Mouse (Mus musculus) testis, postnatal 10 days (tissue): ENCODE measurements around the gene Bcan.
A peak's percentile ranks its signal among the peaks of the same experiment; 100 is the strongest.

Source experiments
- DNase-seq: peaks from one replicate; pipeline ENCODE4 v3.0.0; 2021; ENCODE audit warnings: low spot score

Gene Bcan

DNA sequence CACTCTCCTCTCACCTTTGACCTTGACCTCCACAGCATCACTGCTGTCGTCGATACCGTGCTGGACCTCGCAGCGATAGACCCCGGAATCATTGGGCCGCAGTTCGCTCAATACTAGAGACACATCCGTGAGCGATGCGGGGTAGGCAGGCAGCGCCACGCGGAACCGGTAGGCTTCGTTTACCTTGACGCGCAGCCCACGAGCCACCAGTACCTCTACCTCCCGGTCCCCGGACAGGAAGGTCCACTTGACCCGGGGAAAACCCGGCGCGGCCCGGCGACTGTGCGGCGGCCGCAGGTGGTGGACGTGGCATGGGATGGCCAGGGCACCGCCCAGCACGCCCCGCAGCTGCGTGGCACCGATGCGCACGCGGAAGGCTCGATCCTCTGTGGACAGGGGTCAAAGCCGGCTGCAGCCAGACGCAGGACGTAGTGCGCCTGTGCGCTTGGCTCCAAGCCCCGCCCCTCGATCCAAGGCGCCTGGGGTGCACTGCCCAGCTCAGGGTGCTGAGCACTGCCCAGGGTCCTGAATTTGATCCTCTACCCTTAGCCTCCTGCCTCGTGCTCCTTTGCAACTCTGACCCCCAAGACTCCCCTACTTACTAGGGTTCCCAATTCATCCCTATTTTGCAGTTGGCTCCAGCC, 2.9 kb downstream of the Bcan start:
- DNase-seq, result peak; percentile 78

DNA sequence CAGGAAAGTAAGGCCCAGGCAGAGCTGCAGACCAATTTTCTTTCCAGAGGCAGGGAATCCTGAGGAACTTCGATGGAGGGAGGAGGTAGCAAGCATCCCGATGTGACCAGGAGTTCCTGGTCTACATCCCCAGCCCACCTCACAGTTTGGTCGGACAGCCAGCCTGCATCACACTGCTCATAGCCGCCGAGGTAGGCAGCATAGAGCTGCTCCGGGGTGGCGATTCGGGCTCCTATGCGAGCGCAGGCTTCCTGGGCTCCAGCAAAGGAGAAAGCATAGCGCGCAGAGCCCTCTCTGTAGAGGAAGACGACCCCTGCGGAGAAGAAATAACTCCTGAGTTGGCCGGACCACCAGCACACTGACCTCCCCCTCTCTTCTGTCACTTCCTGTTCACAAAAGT, 3.6 kb downstream of the Bcan start:
- DNase-seq, result no peak

DNA sequence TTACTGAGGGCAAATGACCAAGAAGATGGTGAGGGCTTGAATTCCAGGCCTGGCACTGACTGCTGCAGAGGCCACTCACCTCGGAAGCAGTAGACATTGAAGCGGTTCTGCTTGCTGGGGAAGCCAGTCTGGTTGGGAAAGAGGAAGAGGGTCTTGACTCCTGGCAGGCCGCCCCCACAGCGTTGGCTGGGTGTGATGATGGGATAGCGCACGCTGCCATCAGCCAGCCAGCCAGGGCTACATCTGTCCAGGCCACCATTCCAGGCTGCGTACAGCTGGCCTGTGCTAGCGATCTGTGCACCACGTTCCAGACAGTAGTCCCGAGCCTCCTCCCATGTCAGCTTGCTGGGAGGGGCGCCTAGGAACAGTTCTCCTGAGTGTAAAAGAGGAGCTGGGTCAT, 4.7 kb downstream of the Bcan start:
- no peak for DNase-seq

DNA sequence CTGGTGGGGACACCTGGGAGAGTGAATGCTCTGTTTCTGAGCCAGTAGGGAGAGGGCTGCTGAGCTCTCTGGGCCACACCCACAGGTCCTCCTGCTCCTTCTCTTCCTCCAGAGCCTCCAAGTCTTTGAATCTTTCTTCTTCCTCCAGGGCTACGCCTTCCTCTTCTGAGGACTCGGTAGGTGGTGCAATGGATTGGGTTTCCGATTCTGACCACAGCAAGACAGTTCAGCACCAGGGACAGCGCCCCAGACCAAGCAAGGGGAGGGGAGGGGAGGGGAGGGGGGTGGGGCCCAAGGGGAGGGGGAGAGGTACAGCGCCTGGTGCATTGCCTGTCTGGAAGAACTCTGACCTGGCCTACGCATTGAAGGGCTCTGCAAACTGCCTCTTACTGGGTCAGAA, 6.6 kb downstream of the Bcan start:
- DNase-seq, result peak; percentile 81

DNA sequence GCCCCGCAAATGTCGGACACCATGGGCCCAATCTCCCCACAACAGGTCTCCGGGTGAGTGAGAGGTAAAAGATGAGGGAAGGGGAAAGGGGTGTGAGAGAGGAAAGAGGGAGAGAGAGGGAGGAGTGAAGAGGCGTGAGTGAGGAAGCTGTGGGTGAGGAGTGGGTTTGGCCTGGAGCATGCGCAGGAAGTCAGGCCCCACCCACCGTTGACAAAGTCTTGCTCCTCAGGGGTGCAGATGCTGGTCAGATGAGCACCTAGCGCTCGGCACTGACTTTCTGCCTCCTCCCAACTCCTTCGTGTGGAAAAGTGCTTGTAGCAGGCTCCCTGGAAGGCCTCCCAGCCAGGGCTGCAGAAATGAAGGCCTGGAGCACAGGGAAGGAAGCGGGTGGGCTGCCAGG, 10.1 kb downstream of the Bcan start:
- no peak for DNase-seq

DNA sequence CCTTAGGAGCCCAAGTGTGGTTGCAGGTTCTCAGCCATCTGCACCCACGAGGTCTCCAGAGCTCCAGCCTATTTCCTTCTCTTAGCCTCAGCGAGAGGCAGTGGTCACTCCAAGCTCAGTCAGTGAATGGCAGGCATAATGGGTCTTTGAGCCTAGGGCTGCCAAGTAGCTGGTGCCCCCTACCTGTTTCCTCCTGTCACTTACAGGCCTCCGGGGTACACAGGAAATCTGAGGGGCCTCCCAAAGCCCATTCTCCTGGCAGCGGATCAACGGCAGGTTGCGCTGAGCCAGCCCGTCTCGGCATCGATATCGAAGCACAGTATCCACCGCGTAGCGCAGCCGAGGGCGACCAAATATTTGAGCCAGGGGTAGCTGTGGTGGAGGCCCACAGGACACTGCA, 12.0 kb downstream of the Bcan start:
- no peak for DNase-seq

DNA sequence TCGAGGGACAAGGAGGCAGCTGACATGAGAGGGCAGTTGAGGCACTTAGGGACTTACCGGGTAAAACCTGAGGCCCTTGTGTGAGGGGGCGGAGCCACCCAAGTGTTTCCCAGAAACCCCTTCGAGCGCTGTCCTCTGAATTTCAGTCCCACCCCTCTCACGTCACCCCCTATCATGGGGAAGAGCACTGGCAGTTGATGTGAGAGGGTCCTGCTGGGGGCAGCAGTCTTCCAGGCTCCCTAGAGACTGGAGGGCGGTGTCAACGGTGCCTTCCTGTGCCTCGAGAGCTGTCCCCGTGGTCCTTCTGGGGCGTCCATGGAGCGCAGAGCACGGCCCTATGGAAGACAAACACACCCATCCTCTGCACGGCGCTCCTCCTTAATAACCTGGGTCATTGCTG, 12.4 kb downstream of the Bcan start:
- no peak for DNase-seq

DNA sequence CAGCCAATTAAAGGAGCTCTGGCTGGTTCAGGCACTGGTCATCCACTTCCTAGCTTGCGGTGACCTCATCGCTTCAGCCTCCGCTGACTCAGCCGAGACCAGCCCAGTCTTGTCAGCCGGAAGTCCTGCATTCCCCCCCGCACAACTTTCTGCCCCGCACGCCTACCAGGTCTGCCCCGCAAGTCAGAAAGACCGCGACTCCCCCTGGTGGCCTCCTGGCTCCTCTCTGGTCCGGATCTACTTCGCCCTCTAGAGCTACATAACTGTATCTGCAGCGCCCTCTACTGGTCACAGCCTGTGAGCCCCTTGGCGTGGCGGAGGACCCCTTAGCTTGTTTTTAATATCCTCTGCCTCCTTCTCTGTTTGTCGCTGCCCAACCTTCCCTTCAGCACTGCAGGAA, 13.2 kb downstream of the Bcan start:
- DNase-seq, result peak; percentile 100

DNA sequence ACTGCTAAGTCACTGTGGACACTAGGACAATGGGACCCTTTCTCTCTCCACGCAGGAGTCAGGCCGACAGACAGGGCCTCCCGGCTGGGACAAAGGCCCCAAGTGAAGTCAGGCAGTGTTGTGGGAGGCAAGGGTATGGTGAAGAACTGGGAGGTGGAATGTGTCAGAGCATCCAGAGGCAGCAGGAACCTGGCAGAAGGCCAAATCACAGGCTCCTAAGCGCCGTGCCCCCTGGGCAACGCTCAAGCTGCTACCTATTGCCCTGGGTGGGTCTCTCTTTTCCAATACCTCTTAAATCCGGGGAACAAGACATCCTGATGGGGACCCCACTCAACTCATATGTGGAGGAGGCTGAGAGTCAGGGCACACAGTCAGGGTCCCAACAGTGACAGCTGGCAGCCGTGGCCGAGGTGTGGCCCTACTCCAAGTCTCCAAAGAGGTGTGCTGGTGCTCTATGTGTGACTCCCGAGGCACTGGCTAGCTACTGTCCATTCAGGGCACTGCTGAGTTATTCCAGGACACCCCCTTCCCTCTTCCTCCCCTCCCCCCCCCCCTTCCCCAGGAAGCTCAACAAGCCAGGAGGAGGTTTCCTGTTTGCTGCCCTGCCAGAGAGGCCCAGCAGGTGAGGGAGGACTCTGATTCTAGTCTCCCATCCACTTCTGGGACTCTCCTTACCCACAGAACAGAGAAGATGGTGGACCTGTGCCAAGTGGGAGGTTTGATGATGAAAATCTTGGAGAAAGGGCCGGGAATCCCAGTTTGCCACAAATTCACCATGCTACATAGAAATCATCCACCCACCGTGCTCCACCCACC, 14.3 kb downstream of the Bcan start:
- peak; percentile 74 for DNase-seq

DNA sequence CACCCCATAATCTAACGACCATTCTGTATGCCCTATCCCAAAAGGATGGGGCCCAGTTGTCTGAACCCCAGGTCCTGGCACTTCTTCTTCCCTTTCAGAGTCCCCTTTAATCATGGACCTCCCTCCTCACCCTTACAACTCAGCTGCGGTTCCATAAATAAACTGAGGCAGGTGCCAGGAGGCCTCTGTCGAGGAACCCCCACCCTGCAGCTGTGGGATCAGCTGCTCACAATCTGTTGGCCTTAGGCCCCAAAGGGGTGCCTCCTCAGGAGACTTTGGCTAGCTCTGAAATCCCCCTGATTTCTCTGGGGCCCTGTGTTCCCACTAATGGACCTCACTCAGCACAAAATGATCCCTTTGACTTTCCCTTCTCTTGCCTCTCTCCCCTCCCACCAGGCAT, 15.9 kb downstream of the Bcan start:
- DNase-seq, result no peak

DNA sequence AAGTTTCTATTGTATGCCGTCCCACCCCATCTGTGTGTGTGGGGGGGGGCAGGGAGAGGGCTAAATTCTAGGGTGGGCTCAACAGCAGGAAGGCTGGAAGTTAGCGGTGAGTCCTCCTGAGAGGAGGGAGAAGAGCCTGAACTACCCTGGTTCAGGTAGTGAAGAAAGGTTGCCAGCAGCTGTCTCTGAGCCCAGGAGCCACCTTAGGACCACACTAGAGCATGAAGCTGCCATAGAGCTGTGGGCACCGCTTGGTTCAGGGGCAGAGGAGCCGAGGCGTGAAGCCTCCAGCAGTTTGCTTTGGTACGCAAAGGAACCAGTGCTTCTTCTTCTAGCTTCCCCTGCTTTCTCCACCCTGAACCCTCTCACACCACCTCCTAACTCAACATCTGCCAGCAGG, 16.4 kb downstream of the Bcan start:
- DNase-seq, result no peak

DNA sequence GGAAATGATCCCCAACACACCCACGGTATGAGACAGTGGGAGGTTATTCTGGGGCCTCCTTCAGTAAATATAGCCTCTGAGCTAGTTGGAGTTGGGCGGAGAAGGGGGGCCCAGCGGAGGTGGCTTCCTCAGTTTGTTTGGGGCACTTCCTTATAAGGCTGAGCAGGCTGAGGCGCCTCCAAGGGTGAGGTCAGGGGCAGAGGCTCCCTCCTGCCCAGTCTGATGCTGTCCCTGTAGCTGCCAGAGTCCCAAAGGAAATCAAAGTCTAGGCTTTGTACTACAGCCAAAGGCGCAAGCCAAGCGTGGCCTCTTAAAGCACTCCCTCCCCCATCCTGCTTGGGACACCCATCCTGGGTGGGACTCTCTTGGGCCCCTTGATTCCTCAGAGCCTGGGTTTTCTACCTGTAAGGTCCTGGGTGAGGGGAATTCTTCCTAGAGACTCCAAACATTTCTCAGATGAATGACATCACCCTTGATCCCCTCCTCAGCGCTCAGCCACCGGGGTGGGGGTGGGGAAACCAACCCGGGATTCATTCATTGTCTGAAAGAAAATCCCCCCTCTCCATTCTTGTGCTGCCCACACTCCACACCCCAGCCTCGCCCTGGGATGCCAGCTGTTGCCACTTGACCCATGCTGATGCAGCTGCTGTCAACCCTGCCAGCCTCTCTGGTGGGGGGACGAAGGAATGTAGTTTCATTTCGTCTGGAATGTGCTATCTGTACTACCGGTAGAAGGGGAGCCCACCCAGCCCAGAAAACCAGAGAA, 17.0 kb downstream of the Bcan start:
- no peak for DNase-seq

DNA sequence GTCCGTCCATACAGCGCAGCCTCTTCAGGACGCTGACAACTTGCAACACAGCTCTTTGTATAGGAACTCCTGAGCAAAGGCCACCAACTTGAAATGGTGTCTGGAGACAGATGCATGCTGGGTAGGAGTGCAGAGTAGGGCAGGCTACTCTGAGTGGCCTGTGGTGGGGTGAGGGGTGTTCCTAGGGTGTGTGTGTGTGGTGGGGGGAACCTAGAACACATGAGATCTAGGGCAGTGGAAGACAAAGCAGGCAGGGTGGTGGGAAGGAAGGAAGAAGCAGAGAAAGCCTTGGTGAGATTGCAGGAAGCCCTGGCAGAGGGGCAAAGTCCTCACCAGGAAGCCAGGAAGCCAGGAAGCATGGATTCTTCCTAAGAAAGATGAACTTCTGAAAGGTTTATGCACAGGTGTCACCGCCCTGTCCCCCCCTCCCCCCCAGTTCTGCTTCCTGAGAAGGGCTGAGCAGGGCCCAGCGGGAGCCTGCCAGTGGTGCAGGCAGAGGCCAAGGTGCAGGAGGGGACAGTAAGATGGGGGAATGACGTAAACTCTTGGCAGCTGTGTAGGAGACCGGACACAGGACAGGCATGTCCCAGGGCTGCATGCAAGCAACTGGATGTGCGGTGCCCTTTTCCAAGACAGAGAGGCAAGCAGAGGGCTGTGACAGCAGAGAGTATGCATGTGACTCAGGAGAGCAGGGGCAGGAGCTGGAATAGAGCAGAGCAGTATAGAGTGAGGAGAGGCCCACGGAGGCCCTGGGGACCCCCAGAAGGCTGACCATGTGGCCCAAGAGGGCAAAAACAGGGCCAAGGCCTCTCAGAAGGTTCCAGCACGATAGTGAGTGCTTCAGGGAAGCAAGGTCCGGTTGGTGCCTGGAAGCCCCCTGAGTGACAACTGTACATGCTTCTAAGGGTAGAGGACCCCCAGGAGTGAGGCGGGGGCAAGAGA, 17.9 kb downstream of the Bcan start:
- DNase-seq, result no peak

DNA sequence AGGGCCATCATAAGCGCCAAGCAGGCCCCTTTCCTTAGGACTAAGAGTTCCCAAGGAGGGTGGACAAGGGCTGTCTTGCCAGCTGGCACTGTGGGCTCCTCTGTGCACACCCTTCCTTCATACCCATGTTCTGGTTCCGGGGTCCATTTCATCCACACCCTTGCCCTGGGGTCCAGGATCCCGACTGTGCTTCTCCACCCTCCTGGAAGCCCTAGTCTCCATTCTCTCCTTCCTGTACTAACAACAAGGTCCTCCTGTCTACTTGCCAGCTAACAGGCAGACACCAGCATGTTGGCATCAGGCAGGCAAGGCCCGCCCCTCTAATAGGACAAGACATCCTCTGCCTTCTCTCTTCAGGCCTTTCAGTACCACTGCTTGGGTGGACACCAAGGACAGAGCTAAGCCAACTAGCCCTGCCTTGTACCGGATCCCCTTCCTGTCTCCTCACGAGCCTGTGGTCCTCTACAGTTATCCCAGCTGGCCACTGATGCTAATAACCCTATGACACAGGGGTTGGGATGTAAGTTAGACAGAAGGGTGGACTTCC, 18.7 kb downstream of the Bcan start:
- no peak for DNase-seq

DNA sequence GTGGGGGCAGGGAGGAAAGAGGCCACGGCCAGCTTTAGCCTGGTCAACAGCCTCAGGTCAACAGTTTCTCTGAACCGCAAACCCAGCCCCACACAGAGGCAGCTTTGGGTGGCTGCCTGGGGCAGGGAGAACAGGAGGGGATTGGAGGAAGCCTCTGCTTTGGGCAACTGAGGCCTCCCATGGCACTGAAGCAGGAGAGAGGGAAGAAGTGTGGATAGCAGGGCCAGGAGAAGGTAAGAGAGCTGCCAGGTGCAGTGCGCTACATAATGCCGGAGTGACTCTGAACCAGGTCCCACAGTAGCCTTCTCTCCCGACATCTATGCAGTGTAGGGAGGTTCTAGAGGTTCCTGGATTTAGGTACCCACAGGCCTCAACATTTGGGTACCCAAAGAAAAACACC, 19.3 kb downstream of the Bcan start:
- no peak for DNase-seq

DNA sequence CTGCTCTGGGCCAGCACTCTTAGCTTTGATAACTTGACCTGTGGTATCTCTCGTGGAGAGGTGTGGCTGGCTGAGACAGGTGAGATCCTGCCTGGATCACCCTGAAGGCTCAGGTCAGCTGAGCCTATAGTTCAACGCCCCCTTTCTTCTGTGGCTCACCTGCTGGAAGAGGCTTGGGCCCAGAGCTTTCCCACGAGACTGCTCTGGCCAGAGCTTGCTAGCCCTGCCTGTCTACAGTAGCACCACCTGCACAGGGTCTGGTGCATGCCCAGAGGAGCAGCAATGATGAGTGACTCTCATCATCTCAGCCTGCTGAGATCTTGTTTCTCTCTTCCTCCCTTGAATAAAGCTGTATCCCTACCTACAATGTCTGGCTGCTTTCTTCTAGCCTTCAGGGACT, 19.9 kb downstream of the Bcan start:
- no peak for DNase-seq

DNA sequence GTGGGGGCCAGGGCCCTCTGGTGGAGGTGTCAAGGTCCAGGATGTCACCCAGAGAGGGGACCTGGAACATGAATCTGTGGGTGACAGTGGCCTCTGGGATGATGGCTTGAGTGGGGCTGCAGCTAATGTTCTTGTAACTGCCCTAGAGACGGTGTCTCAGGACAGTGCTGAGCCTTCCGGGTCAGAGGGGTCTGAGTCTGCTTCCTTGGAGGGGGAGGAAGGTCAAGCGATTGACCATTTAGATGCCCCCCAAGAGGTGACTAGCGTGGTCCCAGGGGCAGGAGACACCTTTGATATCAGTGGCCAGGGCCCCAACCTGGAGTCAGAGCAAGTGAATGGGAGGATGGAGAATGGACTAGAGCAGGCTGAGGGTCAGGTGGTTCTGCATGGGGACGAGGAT, 20.5 kb downstream of the Bcan start:
- DNase-seq, result no peak

DNA sequence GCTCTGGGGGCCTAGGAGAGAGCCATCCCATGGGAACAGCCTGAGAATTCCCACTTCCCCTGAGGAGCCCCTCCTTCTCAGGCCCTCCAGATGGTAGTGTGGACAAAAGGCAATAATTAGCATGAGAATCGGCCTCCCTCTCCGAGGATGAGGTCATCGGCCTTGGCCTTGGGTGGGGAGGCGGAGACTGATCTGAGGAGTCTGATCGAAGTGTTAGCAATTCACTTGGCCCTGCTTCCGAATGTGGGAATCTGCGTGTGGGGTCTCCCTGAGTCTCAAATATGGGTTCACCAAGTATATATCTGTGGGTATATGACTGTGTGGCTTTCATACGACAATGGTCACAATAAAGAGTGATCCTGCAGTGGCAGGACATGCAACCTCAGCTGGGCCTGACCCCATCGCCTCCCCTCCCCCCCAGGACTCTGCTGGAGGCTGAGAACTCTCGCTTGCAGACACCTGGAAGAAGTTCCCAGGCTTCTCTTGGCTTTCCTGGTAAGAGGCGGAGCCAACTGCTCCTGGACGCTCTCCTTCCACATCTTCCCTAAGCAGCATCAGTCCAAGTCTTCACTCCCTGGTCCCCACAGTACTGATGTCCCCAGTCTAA, 25.5 kb downstream of the Bcan start:
- DNase-seq, result peak; percentile 66

DNA sequence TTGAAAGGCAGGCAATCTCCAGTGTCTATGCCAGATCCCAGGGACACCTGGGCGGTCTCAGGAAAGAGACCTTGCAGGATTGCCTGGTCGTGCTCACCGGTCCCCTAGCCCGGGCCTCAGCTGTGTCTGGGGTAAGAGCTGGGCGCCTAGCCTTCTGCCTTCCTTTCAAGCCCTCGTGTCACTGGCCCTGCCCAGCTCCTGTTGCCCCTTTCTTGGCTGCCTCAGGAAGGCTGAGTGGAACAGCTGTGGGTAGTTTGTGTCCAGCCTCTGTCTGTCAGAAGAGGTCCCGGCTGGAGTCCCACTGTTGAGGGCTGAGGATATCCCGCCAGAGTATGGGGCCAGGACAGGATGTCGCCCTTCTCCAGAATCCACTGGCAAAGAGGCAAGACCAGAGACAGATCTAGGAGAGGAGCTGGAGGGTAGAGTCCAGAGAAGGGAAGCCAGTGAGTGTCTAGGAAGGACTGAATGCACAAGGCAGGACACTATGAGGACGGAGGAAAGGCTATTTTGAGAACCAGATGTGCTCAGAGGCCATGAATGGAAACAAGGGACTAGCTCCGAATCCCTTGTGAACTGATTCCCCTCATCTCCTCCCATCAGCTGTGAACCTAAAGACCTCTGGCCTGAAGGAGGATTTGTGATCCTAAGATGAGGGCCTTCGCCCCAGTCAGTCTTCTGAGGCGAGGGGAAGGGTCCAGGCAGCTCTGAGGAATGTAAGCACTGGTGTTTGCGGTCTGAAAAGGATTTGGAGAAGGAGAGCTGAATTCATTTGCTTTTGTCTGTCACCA, 26.2 kb downstream of the Bcan start:
- no peak for DNase-seq

DNA sequence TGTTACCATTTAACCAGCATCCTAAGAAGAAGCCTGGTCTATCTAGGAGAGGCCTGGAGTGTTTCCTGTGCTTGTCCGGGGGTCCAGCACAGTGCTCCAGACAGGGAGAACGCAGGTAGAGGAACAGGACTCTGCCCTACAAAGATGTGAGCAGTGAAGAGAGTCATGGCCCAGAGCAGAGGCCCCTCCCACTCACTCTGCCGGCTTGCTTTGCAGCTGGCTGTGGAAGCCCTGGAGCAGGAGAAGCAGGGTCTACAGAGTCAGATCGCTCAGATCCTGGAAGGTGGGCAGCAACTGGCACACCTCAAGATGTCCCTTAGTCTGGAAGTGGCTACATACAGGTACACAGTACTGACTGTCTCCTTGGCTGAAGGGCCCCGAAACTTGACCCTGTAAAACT, 27.3 kb downstream of the Bcan start:
- DNase-seq, result no peak
